Mouse (Mus musculus) ovary, postnatal 36 days (tissue): ENCODE data around the gene Gjb3.

ENCODE experiments used
- DNase-seq: peaks from one replicate; pipeline ENCODE4 v3.0.0; 2022; ENCODE audit warnings: low spot score, mixed read lengths

Gene Gjb3

DNA sequence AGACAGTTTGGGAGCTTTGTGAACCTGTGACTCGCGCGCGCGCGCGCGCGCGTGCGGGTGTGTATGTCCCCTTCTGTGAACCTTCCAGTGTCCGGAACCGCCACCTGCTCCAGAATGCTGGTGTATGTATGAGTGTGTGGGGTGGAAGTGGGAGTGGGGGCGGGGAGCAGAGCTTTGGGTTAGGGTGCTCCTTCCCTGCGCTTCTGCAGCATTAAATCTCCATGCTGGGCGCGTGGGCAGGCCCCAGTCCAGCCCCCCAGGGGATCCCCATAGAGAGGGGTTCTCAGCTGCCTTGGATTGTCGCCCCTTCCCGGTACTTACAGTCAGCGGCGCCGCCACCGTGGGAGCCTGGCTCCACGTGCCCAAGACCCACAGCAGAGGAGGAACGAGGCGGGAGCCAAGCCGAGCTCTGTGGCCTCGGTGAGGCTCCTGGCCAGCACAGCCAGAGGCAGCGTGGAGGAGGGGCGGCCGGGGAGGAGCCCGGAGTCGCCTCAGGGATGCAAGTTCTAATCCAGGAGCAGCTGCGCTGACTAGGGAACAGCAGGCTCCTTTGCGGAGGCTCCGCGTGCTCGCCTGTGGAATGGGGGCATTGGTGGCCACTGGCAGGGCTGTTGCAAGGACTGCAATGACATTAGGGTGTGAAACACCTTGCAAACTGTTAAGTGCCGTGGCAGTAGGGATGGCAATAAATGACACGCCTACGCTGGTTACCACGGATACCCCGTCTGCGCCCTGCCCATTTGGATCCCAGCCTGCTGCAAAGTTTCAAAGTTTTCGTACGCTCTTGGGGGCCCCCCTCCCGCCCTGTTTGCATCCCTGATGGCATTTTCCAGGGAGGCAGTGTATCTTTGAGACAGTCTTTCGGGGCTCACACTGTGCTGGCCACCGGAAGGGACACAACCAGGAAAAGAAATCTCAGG is at the start of gene Gjb3:
TSS of gene Gjb3 (minus strand) at position 664 of the 920 bp plus-strand sequence.
- DNase-seq = no peak

DNA sequence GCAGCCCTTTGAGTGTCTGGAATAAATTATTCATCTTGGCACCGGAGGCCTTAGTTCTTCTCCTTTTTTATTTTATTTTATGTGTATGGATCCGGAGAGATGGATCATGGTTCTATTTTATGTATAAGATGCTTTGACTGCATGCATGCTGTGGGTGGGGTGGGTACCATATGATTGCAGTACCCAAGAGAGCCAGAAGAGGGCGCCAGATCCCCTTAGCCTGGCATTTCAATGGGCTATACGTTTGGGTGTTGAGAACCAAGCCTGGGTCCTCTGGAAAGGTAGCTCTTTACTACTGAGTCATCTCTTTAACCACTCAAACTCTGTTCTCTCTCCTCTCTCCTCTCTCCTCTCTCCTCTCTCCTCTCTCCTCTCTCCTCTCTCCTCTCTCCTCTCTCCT is 46.7 kb upstream of the Gjb3 start:
- DNase-seq = no peak

DNA sequence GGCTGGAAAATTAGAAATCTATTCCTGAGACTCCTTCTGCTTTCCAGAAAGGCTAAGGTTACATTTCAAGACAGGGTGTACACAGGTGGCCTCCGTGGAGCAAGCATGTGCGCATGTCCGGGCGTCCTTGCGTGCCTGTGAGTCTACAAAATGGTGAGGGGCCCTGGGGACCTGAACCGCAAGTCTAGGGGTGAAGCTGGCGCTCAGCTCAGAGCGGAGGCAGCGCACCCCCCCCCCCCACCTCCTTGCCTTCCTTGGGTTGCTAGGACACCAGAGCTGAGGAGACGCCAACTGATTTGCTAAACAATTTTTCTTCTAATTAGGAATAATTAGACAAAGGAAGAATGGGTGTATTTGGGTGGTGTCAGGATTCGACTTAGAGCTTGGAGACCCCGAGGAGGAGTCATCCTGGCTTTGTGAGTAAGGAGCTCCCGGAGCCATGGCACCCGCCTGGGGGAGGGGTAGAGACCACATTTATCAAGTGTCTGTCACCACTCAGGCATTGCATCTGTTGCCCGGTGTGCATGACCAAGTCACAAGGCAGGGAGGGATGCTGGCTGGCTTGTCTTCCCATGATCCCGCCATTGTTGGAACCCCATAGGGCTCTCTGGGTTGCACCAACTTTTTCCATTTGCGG is 45.0 kb upstream of the Gjb3 start:
- DNase-seq = no peak

DNA sequence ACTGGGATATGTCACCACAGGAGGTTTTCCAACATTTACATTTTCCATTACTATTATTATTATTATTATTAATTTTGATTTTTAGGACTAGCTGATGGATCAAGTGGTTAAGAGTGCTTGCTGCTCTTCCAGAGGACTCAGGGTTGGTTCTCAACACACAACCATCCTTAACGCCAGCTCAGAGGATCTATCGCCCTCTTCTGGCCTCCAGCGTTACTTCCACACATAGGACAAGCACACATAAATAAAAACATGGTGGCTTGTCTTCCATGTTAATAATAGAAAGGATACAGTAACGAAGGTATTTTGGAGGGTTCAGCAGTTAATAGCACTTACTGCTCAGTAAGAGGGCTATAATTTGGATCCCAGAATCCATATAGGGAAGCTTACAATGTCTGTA is 44.0 kb upstream of the Gjb3 start:
- no peak for DNase-seq

DNA sequence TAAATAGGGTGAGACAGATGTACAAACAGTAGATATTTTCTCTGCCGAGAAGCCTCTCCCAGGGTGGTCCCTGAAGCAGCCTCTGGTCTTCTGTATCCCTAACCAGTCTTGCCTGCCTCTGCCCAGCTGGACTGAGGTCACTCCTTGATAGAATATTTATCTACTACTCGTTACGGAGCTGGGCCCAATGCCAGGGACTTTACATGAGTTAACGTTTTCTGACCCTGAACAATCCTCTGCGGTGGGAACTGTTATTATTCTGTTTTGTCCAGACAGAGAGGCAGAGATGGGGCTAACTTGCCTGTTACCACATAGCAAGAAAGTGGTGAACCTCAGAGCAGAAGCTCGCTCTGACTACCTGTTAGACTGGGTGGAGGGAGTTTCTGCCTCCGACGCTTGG is 42.8 kb upstream of the Gjb3 start:
- peak; percentile 15 for DNase-seq

DNA sequence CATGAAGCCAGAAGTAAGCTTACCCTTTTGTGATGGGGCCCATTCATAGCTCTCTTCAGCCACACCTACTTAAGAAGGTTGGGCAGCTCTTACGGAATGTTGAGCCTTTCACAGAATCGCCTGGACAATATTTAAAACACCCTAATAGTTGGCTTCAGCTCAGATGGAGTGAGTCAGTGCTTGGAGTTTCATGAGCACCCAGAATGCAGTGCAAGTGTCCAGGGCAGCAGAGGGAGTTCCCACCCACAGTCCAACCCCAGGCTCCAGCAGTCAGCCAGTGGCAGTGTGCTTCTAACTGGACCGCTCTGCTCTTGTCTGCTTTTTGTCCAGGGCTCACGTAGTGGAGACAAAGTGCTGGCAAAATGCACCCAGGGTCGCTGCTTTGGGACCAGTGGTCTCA is 40.9 kb upstream of the Gjb3 start:
- no peak for DNase-seq

DNA sequence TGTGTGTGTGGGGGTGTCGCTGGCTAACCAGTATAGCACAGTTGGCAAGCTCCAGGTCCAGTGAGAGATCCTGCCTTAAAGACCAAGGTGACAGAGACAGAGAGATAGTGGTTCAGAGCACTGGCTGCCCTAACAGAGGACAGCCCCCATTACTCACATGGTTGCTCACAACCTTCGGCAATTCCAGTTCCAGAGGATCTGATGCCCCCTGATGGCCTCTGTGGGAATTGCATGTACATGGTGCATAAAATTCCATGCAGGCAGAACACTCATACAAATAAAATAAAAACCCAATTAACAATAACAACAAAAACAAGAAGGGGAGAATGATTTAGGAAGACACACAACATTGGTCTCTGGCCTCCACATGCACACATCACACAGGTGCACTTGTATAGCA is 39.8 kb upstream of the Gjb3 start:
- DNase-seq = no peak

DNA sequence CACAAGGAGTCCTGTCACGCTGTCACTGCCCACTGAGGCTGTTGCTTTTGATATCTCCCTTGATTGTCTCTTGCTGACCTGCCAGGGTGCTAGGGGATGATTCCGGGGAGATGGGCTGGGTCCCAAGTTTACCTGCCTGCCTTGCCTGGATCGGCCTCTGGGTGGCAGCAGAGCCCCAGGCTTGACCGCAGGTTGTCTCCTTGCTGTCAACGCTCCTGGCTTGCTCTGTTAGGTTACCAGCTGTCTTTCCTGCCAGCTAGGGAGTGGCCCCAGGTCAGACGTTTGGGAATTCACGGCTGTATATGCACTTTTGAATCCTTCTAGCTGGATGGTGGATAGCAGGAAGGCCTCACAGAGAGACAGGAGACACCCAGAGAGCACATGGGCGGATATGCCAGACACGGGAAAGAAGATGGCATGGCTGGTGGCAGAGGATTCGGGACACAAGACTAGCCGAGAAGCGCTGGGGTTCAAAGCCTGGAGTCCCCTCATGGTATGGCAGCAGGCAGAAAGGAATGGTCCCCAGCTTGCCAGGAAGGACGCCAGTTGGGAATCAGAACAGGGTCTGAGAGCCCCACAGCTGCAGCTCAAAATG is 37.8 kb upstream of the Gjb3 start:
- peak; percentile 59 for DNase-seq

DNA sequence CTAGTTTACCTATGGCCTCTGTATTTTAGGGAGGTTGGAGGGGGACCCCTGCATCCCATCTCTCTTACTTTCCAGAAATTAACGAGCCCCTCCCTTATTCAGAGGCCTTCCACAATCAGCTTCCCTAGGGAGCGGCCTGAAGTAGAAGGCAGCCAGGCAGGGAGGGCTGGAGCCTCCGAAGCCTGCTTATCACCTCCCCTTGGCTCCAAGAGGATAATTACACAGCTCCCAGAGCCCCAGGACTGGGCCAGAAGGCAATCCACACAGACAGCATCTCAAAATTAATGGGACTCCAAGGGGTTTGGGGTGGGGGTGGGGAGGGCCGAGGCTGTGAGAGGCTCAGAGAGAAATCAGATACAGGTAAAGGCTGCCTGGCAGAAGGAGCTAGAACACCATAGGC is 35.2 kb upstream of the Gjb3 start:
- DNase-seq = no peak

DNA sequence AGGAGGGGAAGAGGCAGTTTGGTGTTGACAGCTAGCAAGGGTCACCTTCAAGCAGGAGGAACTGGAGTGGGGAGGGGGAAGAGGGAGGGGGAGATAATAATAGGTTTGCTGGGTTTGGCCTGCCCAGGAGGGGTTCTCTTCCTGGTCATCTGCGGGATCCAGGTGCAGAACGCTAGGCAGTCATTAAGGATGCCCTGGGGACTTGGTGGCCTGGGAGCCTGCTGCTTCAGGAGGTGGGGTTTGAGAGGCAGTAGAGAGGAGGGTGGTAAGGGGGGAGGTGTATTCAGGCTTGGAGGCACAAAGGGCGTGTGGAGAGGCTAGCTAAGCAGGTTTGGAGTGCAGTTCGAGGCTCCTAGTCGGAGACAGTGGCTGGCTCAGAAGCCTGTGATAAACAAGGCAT is 34.8 kb upstream of the Gjb3 start:
- no peak for DNase-seq

DNA sequence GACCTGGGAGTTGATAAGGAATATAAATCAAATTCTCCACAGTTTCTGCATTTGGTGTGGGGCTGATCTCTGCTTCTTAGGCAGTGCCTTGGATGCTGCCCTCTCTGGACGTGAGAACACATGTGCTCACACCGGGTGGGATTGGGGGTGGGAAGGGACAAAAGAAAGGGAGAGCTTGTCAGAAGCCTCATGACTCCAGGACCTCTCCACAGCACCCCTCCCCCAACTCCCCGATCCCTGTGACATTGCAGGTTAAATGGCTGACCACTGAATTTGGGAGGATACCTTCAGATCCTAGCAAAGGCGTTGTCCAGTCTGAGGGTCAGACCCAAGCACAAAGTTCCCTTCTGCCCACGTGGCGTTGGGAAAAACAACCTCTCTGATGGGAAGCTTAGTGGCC is 33.8 kb upstream of the Gjb3 start:
- DNase-seq = no peak

DNA sequence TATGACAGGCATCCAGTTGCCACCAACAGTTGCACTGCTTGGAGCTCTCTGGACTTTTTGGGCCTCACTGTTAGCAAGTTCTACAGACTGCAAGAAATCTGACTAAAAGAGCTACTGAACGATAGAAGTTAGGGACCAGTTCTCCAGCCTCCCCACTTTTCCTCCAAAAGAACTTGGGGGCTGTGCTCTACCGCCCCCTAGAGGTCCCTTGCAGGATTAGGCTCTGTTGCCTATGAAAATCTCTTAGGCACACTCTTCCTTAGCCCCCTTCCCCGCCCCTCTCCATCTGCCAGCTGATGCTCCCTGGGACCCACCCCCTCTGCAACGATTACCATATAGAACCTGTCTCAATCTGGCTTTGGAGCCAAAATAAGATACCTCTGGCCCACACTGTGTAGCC is 32.7 kb upstream of the Gjb3 start:
- DNase-seq = no peak

DNA sequence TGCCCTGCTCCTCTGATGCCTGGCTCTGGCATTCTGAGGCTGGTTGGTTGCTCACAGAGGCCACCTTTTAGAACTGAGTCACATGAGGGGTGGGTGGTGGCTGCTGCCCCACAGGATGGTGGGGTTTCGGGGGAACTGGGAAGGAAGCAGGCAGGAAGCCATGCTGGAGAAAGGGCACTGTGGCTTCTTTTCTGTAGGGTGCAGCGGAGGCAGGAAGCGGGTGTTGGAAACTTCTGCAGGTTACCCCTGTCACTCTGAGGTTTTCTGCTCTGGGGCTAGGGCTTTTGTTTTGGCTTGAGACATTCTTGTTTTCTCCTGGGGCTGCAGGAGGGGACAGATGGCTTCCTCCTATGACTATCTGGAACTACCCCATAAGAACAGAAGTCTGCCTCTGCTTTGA is 31.9 kb upstream of the Gjb3 start:
- DNase-seq = no peak

DNA sequence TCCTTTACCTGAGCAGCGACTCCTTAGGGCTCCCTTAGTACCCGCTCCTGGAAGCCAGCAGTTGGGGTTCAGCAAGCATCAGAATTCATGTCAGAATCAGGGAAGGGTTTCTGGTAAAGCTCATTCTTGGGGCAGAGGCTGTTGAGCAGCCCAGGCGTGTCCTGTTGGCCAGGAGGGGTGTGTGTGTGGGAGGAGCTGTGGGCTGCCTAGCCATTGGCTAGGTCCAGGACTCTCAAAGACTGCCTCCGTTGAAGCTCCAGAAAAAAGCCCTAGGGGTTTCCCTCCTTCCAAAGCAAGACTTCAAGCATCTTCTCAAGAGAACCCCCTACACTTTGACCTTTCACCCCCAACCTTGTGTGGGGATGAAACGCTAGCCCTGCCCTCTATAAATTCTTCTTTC is 27.4 kb upstream of the Gjb3 start, which contains the start of gene Gjb5:
TSS of gene Gjb5 (minus strand) at position 164 of the 400 bp plus-strand sequence.
- no peak for DNase-seq

DNA sequence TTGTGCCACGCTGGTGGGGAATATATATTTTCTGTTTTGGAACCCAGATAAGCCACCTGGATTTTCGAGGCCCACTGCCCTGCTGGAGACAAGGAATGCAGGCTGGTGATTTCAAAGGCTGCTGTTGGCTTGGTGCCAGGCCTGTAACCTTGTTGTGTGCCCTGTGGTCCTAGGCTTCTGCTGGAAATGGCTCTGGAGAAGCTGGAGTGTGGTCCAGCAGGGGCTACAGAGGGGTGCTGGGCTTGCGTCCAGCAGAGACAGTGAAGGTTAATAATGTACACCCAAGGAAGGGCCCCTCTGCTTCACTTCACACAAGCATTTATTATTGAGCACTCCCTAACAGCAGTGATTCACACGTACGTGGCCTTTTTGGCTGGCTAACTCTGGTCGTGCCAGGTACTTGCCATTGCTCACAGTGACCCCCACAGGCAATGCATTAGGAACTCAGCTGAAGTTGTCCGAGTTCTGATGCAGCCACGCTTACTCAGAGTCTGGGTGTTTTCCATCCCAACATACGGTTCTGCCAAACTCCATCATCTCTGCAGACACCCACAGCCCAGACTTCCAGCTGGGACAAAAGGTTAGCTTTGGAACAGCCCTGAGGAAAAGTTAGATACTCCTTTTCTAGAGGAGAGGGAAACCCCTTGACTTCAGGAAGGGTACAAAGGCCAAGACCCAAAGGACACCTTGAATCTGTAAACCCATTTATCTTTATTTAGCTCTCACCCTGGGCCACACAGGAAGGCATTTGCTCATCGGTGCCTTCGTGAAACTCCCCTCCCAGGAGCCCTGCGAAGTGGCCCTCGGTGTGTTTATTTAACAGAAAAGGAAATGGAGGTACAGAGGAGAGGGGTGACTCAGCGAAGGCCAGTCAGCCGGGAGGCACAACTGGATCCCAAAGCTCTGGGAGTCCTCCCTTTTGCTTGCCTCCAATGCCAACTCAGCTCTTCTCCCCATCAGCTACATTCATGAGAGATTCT is 24.2 kb upstream of the Gjb3 start:
- DNase-seq = peak; percentile 38

DNA sequence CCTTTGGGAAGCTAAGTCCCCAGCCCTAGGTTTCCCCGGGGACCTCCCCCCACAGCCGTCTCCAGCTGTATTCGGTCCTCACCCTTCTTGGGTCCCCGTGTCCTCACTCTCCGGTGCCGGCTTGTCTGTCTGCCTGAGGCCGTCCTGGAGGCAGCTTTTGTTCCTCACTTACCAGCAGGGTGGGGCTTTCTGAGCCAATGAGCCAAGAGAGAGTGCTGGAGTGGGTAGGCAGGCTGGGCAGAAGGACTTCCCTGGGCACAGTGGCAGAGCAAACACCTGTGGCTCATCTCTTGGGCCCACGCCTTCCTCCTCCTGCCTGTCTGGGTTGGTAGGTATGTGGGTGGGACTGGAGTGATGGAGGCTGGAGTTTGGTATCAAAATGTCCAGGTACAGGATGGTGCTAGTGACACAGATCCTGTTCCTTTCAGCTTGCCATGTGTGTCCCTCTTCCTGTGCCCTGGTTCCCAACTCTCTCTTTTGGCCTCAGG is 23.4 kb upstream of the Gjb3 start, which contains the start of gene Gjb4:
TSS of gene Gjb4 (minus strand) at position 131 of the 488 bp plus-strand sequence.
- no peak for DNase-seq

DNA sequence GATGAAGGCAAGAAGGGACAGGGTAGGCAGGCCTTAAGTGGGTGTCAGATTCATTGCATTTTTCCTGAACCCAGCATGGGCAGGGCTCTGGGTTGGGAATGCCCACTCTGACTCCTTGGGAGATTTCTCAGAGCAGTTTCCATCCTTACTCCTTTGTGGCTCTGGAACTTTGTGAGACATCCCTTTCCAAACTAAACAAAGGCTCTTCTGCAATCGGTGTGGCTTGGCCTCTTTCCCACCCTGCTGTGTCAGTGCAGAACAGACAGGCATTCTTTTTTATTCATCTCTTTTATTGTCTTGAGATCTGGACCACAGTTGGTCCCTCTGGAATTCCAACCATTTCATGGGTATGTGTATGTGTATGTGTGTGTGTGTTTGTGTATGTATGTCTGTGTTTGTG is 21.9 kb upstream of the Gjb3 start:
- no peak for DNase-seq

DNA sequence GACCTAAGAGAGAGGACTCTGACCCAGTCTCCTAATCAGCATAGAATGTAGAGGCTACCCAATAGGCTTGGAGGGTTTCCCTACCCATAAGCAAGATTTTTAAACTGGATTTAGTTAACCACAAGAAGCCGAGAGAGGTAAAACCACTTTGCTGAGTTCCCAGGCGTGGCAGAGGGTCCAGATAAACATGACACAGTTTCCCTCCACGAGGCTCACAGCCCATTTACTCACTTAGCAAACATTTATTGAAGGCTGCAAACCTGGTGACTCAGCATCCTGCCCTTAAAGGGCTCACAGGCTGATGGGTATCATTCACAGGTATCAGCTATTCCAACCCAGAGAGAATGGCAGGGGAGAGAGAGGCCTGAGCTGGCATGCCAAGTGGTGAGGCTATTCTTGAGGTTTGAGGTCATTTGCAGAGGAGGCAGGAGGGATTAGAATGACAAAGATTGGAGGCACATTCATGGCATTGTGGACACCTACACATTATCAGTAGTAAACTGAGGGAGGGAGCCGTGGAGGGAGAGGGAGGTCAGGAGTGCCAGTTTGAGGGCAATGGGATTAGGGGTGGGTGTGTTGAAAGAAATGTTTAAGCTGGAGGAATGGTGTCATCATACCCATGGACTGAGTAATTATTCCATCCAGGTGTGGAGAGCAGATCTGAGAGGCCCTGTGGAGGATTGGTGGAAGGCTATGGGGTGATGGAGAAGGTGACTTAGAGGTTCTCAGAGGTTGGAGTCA is 19.1 kb upstream of the Gjb3 start:
- no peak for DNase-seq

DNA sequence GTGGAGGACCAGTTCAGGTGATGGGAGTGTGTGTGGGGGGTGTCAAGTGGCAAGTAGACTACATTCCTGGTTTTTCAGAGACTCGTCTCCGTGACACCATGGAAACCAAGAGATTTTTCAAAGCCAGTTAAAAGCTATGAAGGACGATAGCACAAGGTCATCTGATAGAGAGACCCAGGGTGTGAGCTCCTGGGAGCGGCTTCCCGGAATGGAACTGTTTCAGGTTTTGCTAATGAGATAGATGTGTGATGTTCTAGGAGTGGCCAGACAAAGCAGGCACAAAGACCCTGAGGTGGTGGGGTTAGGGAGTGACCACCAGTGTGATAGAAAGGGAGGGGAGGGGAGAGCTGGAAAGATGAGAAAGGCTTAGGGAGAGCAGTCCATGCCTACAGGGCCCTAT is 14.4 kb upstream of the Gjb3 start:
- DNase-seq = no peak

DNA sequence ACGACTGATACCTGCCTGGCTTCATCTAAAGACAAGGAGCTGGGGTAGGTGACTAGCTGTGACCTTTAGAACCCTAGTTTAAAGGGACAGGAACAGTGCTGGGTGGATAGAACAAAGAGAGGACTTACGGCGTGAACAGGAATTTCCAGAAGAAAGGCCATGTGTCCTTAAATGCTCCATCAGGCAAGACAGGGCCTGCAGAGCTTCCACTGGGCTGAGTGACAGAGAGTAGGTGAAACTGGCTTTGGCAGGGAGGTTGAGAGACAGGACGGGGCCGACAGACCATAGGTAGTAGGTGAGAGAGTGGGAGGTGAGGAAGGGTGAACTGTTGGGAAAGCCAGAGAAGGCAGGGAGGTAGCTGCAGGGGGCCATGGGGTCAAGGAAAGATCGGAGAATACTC is 10.7 kb upstream of the Gjb3 start:
- no peak for DNase-seq

DNA sequence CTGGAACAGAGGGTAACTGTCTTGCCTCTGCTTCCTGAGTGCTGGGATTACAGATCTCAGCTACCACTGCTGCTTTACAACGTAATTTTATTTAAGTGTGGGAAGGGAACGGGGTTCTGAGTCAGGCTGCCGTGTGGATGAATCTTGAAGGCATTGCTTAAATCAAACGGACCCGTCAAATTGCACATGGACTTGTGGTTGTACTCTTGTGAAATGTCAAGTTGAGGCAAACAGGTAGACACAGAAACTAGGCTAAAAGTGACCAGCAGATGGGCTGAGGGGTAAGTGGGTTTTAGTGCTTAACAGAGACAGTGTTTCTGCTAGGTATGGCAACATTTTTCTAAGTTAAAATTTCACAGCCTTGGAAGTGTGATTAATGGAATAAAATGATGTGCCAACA is 7.0 kb upstream of the Gjb3 start:
- no peak for DNase-seq
